In genomic region chr16:94866300-94866956, GRCm38 (mm10) we compare ENCODE assay signal across 10 mouse cellular contexts.
DNase-seq lines count a peak whose midpoint lies in the region; ATAC-seq and TF ChIP-seq lines count a peak whose summit lies in the region.
"Had no signal": no experiment of that assay in that cellular context is flagged by ENCODE, and none has a peak within 500 bp of the region (broad histone marks: within the 10 kb centered on the region; RNA-seq: fewer than 3 reads in every experiment).

No protein-coding gene starts in this region.

- H3K9me3 ChIP-seq in heart, postnatal 0 days (replicated peaks; ENCODE audit: control insufficient read depth, low read length), result no peaks in the 10 kb centered on the region

- peak; percentile 57; the same call in 1 of the 2 replicates for ATAC-seq in heart, postnatal 0 days (ENCODE audit: insufficient read depth, low read depth)

- WGBS in heart, postnatal 0 days, result 37% methylated on average over 14 of the region's 14 CpGs

- no peak overlapping the region for H3K9ac ChIP-seq in heart, postnatal 0 days (replicated peaks; ENCODE audit: low read depth, low read length)

- DNase-seq in heart, postnatal 0 days (ENCODE audit: low spot score), result no peak
- no peak for DNase-seq in heart, adult 11 months
- peak; percentile 29 for DNase-seq in retina, postnatal 1 day
- DNase-seq in retina, embryonic 14.5 days (ENCODE audit: low spot score), result no peak
- DNase-seq in kidney, postnatal 14 days, result peak; percentile 27
- peak; percentile 72 for DNase-seq in testis, postnatal 10 days (ENCODE audit: low spot score)
- no peak for DNase-seq in frontal cortex, postnatal 14 days (ENCODE audit: low spot score in 2 of 2)
- no peak for DNase-seq in left cerebral cortex, adult 2 months (ENCODE audit: extremely low spot score in 1 of 2, low spot score in 2 of 2)

- no peak overlapping the region for H3K27ac ChIP-seq in heart, postnatal 0 days (ENCODE audit: low read depth)
- H3K27ac ChIP-seq in left cerebral cortex, adult 2 months, result no peak overlapping the region

- TF ChIP-seq CTCF in heart, postnatal 0 days (IDR thresholded peaks at IDR 0.05; ENCODE audit: low read depth), result no peak
- no peak for TF ChIP-seq CTCF in left cerebral cortex, adult 2 months (IDR thresholded peaks at IDR 0.05)

- intact Hi-C loops in left cerebral cortex, adult 2 months (cut with DNase I), result no loop called here

- TF ChIP-seq EP300 in heart, postnatal 0 days (IDR thresholded peaks at IDR 0.05; ENCODE audit: low read depth), result no peak

- H3K4me2 ChIP-seq in heart, postnatal 0 days (ENCODE audit: low read depth, low read length), result no peak overlapping the region

- H3K4me3 ChIP-seq in heart, postnatal 0 days (ENCODE audit: low read depth, low read length), result no peak overlapping the region
- no peak overlapping the region for H3K4me3 ChIP-seq in left cerebral cortex, adult 2 months
- H3K4me3 ChIP-seq: myocyte had no signal

- H3K36me3 ChIP-seq in heart, postnatal 0 days (replicated peaks; ENCODE audit: control insufficient read depth, insufficient read depth, low read length), result no peaks in the 10 kb centered on the region
- H3K36me3 ChIP-seq: G1E had no signal

- H3K4me1 ChIP-seq in heart, postnatal 0 days (ENCODE audit: control insufficient read depth, insufficient read depth), result no peaks in the 10 kb centered on the region

- H3K27me3 ChIP-seq in heart, postnatal 0 days (ENCODE audit: control insufficient read depth, insufficient read depth, low read length), result no peaks in the 10 kb centered on the region

Comparison
In these comparisons a context has a peak if more than half of its experiments do, and no peak if none do; other contexts are left out.
1. DNase-seq: peak in retina, postnatal 1 day (single experiment), kidney, postnatal 14 days (single experiment) and testis, postnatal 10 days (single experiment); none in heart, postnatal 0 days (single experiment), heart, adult 11 months (single experiment), retina, embryonic 14.5 days (single experiment), frontal cortex, postnatal 14 days (0 of 2) and left cerebral cortex, adult 2 months (0 of 2).